Mouse (Mus musculus): ENCODE measurements around the gene 4930556J24Rik.

GRCm38 (mm10) chr11:3970361-3970760 is 6.2 kb downstream of the 4930556J24Rik start:
- TF ChIP-seq EP300 (IDR thresholded peaks at IDR 0.05; ENCODE audit: low read depth) (no peak), CTCF (IDR thresholded peaks at IDR 0.05; ENCODE audit: low read depth) (no peak)

Data from heart, postnatal 0 days (tissue).